Mouse (Mus musculus) testis, adult 2 months (tissue): ENCODE results near the gene Pik3ip1.

Source experiments
- CTCF ChIP-seq: fragments of 200-500 bp; IDR thresholded peaks from 2 replicates; pipeline ENCODE4 v1.5.1; 2012; ENCODE audit warnings: low read depth, mild to moderate bottlenecking, inconsistent platforms, low read length, moderate library complexity; ENCODE audit not compliant: control insufficient read depth, insufficient read depth, insufficient replicate concordance
- POLR2A ChIP-seq: fragments of 200-500 bp; IDR thresholded peaks from 2 replicates; pipeline ENCODE4 v1.6.1; 2012; ENCODE audit warnings: low read depth, mild to moderate bottlenecking, inconsistent platforms, low read length, moderate library complexity; ENCODE audit not compliant: control insufficient read depth

DNA sequence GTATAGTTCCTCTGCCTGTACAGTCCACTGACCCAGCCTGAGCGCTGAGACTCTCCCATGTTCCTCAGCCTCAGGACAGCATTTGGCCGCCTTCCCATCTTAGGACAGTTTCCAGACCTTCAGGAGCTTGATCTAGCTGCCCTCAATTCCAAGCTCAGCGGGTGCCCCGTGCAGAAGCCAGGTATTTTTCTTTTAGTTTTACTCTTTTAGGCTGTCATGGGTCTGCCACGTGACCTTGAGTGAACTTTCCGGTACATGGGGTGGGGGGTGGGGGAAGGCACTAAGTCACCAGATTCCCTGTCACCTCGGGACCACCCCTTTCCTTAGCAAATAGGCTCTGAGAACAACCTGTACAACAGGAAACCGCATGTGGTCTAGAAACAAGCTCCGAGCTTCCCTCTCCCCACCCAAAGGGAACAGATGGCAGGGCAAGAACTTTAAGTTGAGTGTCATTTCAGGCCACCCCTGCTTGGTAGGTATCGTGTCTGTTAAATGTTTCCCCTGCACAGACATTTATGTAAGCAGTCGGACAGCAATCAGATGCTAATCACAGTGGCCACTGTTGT, 5.5 kb downstream of the Pik3ip1 start:
- TF ChIP-seq CTCF: no peak
- TF ChIP-seq POLR2A: no peak
